Mouse (Mus musculus) MEL-GATA-1-ER (cell line): ENCODE measurements at regions not wholly inside any gene's neighbourhood (a gene's known extent, or its start where the extent isn't known, plus 50 kb on each side); places are given as distances from the start of the nearest gene placed in this dataset.
"Not testable (repeated sequence)": the region's sequence is repeated elsewhere in the genome, so short reads cannot be mapped to it uniquely, and the experiment has no call there.

Experiments
- DNase-seq: peaks from one replicate; pipeline ENCODE4 v3.0.0-alpha.2; 2012; ENCODE audit warnings: low read depth; ENCODE audit errors: extremely low read depth

- no peak for DNase-seq
Measured at GRCm38 (mm10) chr8:126778673-126779072, 167.0 kb downstream of the Tomm20 start.

GRCm38 (mm10) chr8:126778131-126778530 is 167.5 kb downstream of the Tomm20 start:
- no peak for DNase-seq

GRCm38 (mm10) chr8:126776605-126777469 is 168.8 kb downstream of the Tomm20 start:
- no peak for DNase-seq

- DNase-seq = no peak
Measured at GRCm38 (mm10) chr8:126775334-126775733, 170.3 kb downstream of the Tomm20 start.

- DNase-seq = no peak
Measured at GRCm38 (mm10) chr8:126774816-126775215, 170.8 kb downstream of the Tomm20 start.

GRCm38 (mm10) chr8:126772748-126773147 is 172.9 kb downstream of the Tomm20 start:
- no peak for DNase-seq

GRCm38 (mm10) chr8:126772194-126772593 is 173.4 kb downstream of the Tomm20 start:
- no peak for DNase-seq

- not testable (repeated sequence) for DNase-seq
Measured at GRCm38 (mm10) chr8:126770374-126770773, 175.3 kb downstream of the Tomm20 start.

- no peak for DNase-seq
Measured at GRCm38 (mm10) chr8:126768142-126768541, 174.4 kb upstream of the Irf2bp2 start.

- no peak for DNase-seq
Measured at GRCm38 (mm10) chr8:126767341-126767740, 173.6 kb upstream of the Irf2bp2 start.

- DNase-seq = no peak
Measured at GRCm38 (mm10) chr8:126765693-126766238, 172.0 kb upstream of the Irf2bp2 start.

- DNase-seq = peak; percentile 87
Measured at GRCm38 (mm10) chr8:126763600-126763999, 169.8 kb upstream of the Irf2bp2 start.

- no peak for DNase-seq
Measured at GRCm38 (mm10) chr8:126759711-126760110, 165.9 kb upstream of the Irf2bp2 start.

GRCm38 (mm10) chr8:126758951-126759350 is 165.2 kb upstream of the Irf2bp2 start:
- DNase-seq = no peak

- DNase-seq = peak; percentile 71
Measured at GRCm38 (mm10) chr8:126757951-126758757, 164.4 kb upstream of the Irf2bp2 start.

- no peak for DNase-seq
Measured at GRCm38 (mm10) chr8:126756300-126757097, 162.7 kb upstream of the Irf2bp2 start.

- peak; percentile 62 for DNase-seq
Measured at GRCm38 (mm10) chr8:126755669-126756068, 161.9 kb upstream of the Irf2bp2 start.

- no peak for DNase-seq
Measured at GRCm38 (mm10) chr8:126754361-126754809, 160.6 kb upstream of the Irf2bp2 start.

- DNase-seq = no peak
Measured at GRCm38 (mm10) chr8:126753059-126753855, 159.5 kb upstream of the Irf2bp2 start.
